Mouse (Mus musculus) erythroblast, embryonic 14.5 days (primary cell): ENCODE results near the gene 2010003K11Rik. TPM values are rescaled to one million over a fixed set of nuclear protein-coding genes. Genes with fewer than 3 reads are reported as not detected.
"Not testable (repeated sequence)": the region's sequence is repeated elsewhere in the genome, so short reads cannot be mapped to it uniquely, and the experiment has no call there.

ENCODE experiments used
- H3K27me3 ChIP-seq: 2 replicates; pipeline ENCODE4 v1.6.1; 2012; ENCODE audit warnings: inconsistent platforms; ENCODE audit not compliant: control insufficient read depth
- H3K36me3 ChIP-seq: 2 replicates; pipeline ENCODE4 v1.6.1; 2012; ENCODE audit warnings: mild to moderate bottlenecking, inconsistent platforms; ENCODE audit not compliant: control insufficient read depth
- H3K4me1 ChIP-seq: 2 replicates; pipeline ENCODE4 v1.6.1; 2012; ENCODE audit warnings: inconsistent platforms; ENCODE audit not compliant: control insufficient read depth
- H3K4me3 ChIP-seq: replicated peaks from 2 replicates; pipeline ENCODE3; 2012; ENCODE audit warnings: moderate library complexity, mild to moderate bottlenecking, inconsistent platforms
- H3K9me3 ChIP-seq: 2 replicates; pipeline ENCODE4 v1.6.1; 2012; ENCODE audit warnings: low read length, inconsistent platforms, mixed read lengths; ENCODE audit not compliant: control insufficient read depth
- GATA1 ChIP-seq: IDR thresholded peaks from 2 replicates; pipeline ENCODE4 v1.6.1; 2012; ENCODE audit warnings: low read length, inconsistent platforms, mixed read lengths
- TAL1 ChIP-seq: IDR thresholded peaks from 3 replicates; pipeline ENCODE4 v1.6.1; 2012; ENCODE audit warnings: low read length, inconsistent platforms, mixed read lengths
- polyA plus RNA-seq: library from polyadenylated mRNA; stranded (reverse); fragments of >175 nt; gene quantifications from 2 replicates; pipeline ENCODE4 v1.2.3, GENCODE M21; 2012

2010003K11Rik gene
- polyA plus RNA-seq, 1 experiment = not detected

- Histone ChIP-seq H3K4me1 (peaks cover 4% of the 10 kb centered on the region), H3K9me3 (no peaks in the 10 kb centered on the region), H3K4me3 (peak overlapping the region; percentile 24), H3K36me3 (no peaks in the 10 kb centered on the region), H3K27me3 (peaks cover 62% of the 10 kb centered on the region)
- no peak for TF ChIP-seq TAL1
- TF ChIP-seq GATA1 = no peak
Observed at GRCm38 (mm10) chr19:4476601-4477257, 21.7 kb downstream of the 2010003K11Rik start.

- H3K4me1 ChIP-seq = peaks cover 4% of the 10 kb centered on the region
- no peak for TF ChIP-seq TAL1
- TF ChIP-seq GATA1 = no peak
- H3K9me3 ChIP-seq = no peaks in the 10 kb centered on the region
- no peak overlapping the region for H3K4me3 ChIP-seq
- peaks cover 59% of the 10 kb centered on the region for H3K27me3 ChIP-seq
- no peaks in the 10 kb centered on the region for H3K36me3 ChIP-seq
Observed at GRCm38 (mm10) chr19:4475224-4475925, 23.0 kb downstream of the 2010003K11Rik start.

GRCm38 (mm10) chr19:4474739-4475138 lies 23.6 kb downstream of the 2010003K11Rik start:
- Histone ChIP-seq H3K9me3 (no peaks in the 10 kb centered on the region), H3K4me1 (peaks cover 4% of the 10 kb centered on the region), H3K27me3 (peaks cover 56% of the 10 kb centered on the region), H3K4me3 (no peak overlapping the region), H3K36me3 (no peaks in the 10 kb centered on the region)
- TF ChIP-seq GATA1 (no peak), TAL1 (no peak)

- TF ChIP-seq TAL1 = no peak
- no peak for TF ChIP-seq GATA1
- Histone ChIP-seq H3K27me3 (peaks cover 48% of the 10 kb centered on the region), H3K36me3 (no peaks in the 10 kb centered on the region), H3K4me1 (peaks cover 4% of the 10 kb centered on the region), H3K9me3 (no peaks in the 10 kb centered on the region), H3K4me3 (no peak overlapping the region)
Observed at GRCm38 (mm10) chr19:4473549-4473948, 24.8 kb downstream of the 2010003K11Rik start.

- Histone ChIP-seq H3K4me1 (no peaks in the 10 kb centered on the region), H3K27me3 (peaks cover 3% of the 10 kb centered on the region), H3K9me3 (no peaks in the 10 kb centered on the region), H3K4me3 (no peak overlapping the region), H3K36me3 (no peaks in the 10 kb centered on the region)
- TF ChIP-seq TAL1 = no peak
- TF ChIP-seq GATA1 = no peak
Observed at GRCm38 (mm10) chr19:4468363-4468762, 30.0 kb downstream of the 2010003K11Rik start.

GRCm38 (mm10) chr19:4464666-4465065 lies 33.7 kb downstream of the 2010003K11Rik start:
- Histone ChIP-seq H3K27me3 (peaks cover 3% of the 10 kb centered on the region; the same call in 1 of the 2 replicates), H3K4me3 (no peak overlapping the region), H3K9me3 (peaks cover 2% of the 10 kb centered on the region; the same call in 1 of the 2 replicates), H3K36me3 (no peaks in the 10 kb centered on the region), H3K4me1 (no peaks in the 10 kb centered on the region)
- TF ChIP-seq TAL1 = no peak
- no peak for TF ChIP-seq GATA1

- Histone ChIP-seq H3K36me3 (no peaks in the 10 kb centered on the region), H3K27me3 (peaks cover 6% of the 10 kb centered on the region; the same call in 1 of the 2 replicates), H3K9me3 (peaks cover 2% of the 10 kb centered on the region; the same call in 1 of the 2 replicates), H3K4me3 (no peak overlapping the region), H3K4me1 (no peaks in the 10 kb centered on the region)
- TF ChIP-seq TAL1 = no peak
- no peak for TF ChIP-seq GATA1
Observed at GRCm38 (mm10) chr19:4461981-4462380, 36.4 kb downstream of the 2010003K11Rik start.

GRCm38 (mm10) chr19:4456227-4456626 lies 42.2 kb downstream of the 2010003K11Rik start:
- Histone ChIP-seq H3K4me1 (peaks cover 4% of the 10 kb centered on the region), H3K9me3 (no peaks in the 10 kb centered on the region), H3K36me3 (no peaks in the 10 kb centered on the region), H3K4me3 (no peak overlapping the region), H3K27me3 (peaks cover 13% of the 10 kb centered on the region)
- no peak for TF ChIP-seq TAL1
- no peak for TF ChIP-seq GATA1

- Histone ChIP-seq H3K9me3 (no peaks in the 10 kb centered on the region), H3K4me1 (peaks cover 4% of the 10 kb centered on the region), H3K36me3 (no peaks in the 10 kb centered on the region), H3K4me3 (no peak overlapping the region), H3K27me3 (peaks cover 13% of the 10 kb centered on the region)
- TF ChIP-seq TAL1 (no peak), GATA1 (no peak)
Observed at GRCm38 (mm10) chr19:4455071-4455800, 43.1 kb downstream of the 2010003K11Rik start.

- H3K27me3 ChIP-seq = peaks cover 13% of the 10 kb centered on the region
- H3K4me3 ChIP-seq, H3K9me3 ChIP-seq, H3K4me1 ChIP-seq, H3K36me3 ChIP-seq: not testable (repeated sequence)
Observed at GRCm38 (mm10) chr19:4454040-4454439, 44.3 kb downstream of the 2010003K11Rik start.
